Mouse (Mus musculus): ENCODE measurements at regions not wholly inside any gene's neighbourhood (a gene's known extent, or its start where the extent isn't known, plus 50 kb on each side); places are given as distances from the start of the nearest gene placed in this dataset.

DNA sequence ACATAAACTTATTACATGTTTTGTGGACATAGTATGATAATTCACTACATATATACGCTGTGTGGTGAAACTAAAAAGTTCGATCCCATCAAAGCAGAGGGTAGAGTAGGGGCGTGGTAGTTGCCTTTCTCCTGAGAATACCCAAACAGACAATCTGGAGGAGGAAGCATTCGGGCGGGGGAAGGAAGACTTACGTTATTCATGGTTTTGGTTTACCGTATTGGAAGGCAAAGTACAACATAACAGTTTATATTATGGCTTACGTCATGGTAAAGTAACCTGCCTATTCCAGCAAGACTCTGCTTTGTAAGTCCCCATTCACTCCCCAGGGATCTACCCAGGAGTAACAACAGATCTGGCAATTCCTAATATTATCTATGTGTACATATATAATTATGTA, 76.9 kb upstream of the Cpeb4 start:
- TF ChIP-seq CTCF (IDR thresholded peaks at IDR 0.05; ENCODE audit: extremely low read depth, insufficient read depth, low read length) (no peak), POLR2A (IDR thresholded peaks at IDR 0.05; ENCODE audit: extremely low read depth, insufficient read depth, low read length) (no peak)
